Mouse (Mus musculus): ENCODE measurements around the gene Ccdc125.

Gene Ccdc125

DNA sequence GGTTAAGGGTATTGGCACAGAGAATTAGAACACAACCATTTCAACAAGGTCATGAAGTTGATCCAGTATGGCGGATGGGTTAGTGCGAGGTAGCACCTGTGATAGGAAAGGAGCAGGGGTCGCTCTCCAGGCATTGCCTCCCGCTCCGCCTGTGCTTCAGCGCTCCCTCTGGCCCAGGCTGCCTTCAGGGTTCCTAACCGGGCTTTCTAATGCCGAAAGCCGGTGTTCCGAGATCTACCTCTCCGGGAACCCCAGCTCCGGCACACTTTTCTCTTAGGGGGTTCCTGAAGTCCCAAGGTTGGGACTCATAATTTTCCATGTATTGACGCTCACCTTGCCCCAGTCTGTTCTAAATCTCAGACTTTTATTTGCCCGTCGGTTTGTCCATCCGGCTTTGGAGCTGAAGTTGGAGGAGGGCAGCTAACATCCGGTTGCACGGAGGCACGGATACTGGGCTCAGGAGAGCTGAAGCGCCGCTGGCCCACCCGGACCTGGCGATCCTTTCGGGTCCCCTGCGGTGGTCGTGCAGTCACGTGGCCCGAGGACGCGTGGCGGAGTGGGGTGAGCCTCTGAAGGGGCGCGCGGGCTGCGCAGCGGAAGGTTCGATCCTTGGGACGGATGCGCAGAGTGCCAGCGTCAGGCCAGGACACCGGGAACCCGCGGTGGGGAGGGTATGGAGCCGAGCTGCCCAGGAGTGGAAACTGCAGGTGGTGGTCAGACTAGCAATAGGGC is at the start of gene Ccdc125:
Gene Ccdc125, plus strand, starts transcription at position 427 of the 732 bp plus-strand sequence.
- peak; percentile 62 for DNase-seq

DNA sequence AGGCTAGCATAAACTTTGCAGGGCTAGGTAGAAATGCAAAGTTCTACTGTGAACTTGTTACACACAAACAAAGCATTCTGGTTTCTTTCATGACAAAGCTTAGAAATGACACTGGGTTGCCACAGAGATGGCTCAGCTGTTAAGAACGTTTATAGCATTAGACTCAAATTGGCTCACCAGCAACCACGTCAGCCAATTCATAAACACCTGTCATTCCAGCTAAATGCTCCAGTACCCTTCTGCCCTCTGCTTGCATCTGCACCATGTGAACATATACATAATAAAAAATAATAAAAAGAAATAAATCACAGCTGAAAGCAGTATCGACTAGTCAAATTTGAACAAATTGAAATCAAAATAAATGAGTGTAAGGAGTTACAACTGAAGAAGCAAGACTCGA is 47.3 kb upstream of the Ccdc125 start:
- DNase-seq, result no peak

DNA sequence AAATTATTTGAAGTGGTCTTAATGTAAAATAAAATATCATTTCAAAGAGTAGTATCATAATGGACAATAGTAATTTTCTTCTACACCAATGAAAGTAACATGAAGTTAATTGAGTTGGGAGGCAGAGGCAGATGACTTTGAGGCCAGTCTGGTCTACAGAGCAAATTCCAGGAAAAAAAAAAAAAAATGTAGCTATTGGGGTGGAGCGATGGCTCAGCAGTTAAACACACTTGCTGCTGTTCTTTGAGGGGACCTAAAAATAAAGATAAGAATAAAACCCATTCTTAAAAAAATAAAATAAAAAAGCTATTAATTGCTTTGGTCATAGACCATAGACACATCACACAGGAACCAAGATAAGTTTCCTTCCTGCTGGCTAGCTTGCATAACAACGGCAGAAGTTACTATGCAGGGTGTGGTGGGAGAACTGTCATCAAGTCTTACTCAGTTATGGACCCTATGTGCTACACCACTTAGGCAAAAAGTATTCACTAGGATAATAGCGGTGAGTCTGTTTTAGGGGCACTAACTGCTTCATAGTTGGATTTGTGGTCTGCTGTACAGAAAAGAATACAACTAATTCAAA is 35.3 kb upstream of the Ccdc125 start:
- no peak for DNase-seq

DNA sequence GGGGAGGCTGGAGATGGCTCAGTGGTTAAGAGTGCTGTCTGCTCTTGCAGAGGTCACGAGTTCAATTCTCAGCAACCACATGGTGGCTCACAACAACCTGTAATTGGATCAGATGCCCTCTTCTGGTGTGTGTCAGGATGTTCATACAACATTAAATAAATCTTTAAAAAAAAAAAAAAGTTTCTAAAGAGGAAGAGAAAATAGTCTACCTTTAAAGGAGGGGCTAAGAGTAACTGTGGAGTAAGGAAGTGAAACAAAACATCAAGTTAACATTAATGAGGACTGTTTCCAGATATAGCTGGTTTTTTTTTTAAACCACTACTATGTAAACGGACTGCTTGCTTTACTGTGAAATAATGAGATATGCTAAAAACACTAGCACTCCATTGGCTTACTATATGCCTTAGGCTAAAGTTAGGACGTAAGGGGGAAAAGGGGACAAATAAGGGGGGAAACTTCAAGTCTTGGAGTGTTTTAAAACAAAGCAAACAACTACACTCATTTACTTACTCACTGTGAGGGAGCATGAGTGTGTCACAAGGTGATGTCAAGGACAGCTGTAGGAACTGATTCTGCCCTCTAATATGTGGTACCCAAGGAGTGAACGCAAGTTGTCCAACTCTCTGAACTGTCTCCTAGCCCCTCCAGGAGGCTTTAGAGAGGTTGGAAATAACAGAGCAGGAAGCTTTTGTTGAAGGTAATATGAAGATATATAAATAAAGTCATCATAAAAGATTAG is 26.9 kb upstream of the Ccdc125 start:
- DNase-seq, result no peak

DNA sequence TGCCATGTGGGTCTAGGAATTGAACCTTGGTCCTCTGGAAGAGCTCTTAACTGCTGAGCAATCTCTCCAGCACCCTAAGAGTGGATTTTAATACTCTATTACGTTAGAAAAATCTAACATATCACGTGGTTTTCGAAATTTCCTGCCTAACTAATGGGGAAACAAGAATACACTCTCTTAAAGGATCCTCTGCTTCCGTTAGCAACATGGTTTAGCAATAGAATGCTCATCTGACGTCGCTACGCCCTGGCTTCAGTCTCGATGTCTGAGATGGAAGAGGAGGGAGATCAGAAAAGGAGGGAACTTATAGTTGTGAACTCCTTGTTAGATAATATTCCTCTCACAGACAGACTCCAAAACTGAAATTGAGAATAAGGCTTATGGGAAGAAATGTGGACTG is 21.3 kb upstream of the Ccdc125 start:
- no peak for DNase-seq

DNA sequence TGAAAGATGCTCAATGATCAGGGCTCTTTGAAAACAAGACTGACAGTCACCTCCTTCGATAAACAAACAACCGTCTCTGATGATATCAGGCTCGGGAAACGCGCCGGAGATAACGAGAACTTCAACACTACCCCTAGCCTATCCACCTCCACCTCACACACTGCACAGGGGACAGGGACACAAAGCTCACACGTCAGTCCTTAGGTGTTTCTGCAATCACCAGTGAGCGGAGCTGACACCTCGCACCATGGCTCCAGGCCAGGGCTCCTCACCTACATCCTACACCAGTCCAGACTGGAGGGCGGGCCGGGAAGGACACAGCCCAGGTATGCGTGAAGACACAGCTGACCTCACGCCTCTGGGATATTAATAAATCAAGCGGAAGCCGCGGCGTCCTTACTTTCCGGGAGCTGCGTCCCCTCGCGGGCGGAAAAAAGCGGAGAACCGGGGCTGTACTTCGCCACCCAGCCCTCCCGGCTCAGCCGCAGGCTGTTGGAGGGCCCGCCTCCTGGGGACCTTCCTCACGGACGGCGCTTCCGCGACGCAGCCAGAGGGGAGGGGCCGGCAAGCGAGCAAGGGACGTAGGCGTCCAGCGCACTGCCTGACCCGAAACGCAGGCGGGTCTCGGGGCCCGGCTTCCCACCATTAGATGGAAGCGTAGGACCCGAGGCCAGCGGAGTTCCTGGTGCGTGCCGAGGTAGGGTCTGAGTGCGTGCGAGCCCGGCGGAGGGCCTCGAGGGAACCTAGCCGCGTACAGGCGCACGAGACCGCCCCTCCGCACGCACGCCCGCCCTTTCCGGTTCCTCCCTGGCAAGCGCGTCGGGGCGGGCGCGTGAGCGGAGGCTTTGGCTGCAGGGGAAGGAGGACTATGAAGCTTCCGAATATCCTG is 18.7 kb upstream of the Ccdc125 start, which contains the start of the genes Ak6 and Rad17:
Gene Ak6, plus strand, starts transcription at position 430 of the 889 bp plus-strand sequence.
Gene Rad17, minus strand, starts transcription at position 502 of the 889 bp plus-strand sequence.
- peak; percentile 98 for DNase-seq

DNA sequence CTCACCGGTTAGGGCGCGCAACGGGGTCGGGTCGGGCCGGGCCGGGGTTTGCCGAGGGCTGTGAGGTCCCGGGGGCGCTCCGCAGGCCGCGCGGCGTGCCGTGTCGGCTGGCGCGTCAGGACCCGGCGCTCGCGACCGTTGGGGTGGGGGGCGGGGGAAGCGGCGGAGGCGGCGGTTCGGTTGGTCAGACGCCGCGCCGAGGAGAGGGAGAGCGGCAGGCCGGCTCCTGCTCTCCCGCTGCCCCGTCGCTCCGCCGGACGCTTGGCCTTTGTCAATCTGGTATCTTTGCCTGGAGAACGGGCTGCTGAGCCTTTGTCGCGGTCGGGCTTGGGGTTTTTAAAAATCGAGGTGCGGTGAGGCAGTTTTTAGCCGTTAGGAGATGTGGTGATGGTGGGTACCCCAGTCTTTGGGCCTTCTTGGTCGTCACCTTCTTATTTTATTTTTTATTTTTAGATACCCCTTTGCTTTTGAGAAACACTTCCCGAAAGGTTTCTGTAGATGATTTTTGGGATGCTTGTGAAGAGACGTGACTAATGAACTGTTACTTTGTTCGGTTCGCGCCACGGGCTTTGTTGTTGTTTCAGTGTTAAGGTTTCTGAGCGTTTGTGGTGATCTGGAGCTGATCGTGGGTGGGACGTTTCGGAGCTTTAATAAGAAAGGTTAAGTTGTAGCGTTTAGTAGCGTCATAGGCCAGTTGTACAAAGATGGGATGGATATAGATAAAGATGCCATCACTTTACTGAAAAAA is 17.9 kb upstream of the Ccdc125 start, which contains the start of gene Taf9:
Gene Taf9, plus strand, starts transcription at position 141 of the 748 bp plus-strand sequence.
- no peak for DNase-seq

DNA sequence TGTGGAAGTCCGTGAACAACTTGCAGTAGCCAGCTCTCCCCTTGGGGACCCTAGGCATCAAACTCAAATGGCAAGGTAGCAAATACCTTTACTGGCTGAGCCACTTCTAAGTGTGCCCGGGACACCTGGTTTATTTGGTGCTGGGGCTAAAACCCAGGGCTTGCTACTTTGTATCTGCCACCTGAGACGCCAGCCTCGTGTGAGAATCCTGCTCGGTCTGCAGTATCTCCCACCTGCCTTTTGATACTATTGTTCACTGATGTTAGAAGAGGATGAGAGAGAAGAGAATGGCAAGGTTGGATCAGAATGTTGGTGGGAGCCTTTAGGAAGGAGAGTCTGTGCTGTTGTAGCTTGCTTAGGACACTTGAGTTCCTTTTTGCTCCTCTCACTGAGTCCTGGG is 11.4 kb upstream of the Ccdc125 start:
- DNase-seq, result no peak

DNA sequence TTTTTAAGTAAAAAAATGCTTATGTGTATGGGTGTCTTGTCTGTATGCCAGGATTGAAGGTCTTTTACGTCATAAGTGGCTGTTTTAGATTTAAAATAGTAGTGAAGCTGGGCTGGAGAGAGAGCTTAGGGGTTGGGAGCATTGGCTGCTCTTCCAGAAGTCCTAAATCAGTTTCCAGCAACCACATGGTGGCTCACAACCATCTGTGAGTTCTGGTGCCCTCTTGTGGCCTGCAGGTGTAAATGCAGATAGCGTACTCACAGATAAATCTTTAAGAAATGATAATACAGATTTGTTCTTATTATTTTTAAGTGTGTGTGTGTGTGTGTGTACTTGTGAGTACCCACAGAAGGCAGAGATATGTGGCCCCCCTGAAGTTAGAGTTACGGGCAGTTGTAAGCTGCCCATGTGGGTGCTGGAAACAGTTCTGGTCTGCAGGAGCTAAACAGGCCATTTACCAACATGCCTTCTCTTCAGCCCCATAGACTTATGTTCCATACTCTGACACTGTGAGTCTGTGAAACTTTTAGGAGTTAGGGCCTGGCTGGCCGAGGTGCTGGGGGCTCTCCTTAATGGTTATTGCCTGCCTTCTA is 9.6 kb upstream of the Ccdc125 start:
- peak; percentile 76 for DNase-seq

DNA sequence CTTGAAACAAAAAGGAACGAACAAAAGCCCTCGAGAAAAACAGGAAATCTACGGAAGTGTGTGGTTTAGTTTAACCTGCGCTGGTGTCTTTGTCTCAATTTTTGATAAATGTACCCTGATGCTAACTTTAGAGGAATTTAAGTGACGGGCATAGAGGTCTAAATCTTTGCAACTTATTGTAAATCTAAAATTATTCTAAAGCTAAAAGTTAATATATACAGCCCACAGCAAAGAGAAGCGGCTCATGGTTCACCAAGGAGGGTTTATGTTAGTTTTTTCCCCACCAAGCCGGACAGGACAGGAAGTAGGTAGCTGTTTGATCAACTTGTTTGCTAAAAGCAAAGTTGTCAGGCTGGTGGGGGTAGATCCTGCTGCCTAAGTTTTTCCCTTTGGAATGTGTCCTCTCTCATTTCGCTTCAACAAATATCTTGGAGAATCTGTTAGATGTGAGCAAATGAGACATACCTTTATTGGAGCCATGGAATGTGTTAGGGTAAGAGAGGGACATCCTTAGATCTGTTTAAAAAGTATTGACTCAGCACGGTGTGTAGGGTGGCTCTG is 744 bp downstream of the Ccdc125 start:
- DNase-seq, result no peak

DNA sequence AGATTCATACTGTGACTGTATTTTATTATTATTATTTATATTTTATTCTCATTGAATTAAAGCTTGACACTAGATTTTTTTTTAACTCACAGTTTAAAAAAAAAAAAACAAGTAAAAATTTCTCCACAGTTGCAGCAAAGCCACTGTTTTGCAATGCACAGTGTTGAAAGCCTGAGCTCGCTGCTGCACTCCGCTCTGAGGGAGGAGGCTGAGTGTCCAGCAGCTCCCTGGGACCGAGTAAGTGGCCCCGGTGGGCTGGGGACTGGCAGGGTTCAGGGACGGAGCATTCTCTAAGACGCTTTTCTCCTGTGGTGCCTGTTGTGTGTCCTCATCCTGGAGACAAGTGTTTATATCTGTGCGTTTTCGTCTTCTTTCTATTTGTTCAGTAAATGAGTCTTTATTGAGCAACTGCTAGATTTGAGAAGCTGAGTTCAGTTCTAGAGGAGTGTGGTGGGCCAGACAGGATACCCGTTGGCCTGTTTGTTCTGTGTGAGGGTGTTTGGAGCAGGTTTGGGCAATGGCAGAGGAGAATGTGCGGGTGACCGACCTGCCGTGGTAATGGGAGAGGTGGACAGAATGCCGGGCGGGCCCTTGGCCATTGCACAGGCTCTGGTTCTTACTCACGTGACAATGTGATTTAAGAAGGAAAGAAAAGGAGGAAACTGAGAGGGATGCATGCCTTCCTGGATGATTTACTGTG is 6.6 kb downstream of the Ccdc125 start:
- no peak for DNase-seq

DNA sequence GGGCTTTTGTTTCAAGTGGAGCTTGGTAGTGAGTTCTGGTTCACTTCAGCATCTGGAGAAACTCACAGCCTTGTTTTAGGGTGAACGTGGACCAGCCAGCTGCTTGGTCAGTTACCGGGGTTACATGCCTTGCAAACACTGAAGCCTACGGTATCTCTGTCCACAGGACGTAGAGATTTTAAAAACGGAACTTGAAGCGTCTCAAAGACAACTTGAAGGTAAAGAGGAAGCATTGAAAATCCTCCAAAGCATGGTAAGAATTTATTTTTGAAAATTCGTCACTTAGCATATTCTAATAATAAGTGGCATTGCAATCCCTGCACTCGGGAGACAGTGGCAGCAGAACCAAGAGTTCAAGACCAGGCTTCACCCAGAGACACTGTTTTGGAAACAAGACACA is 12.1 kb downstream of the Ccdc125 start:
- no peak for DNase-seq

DNA sequence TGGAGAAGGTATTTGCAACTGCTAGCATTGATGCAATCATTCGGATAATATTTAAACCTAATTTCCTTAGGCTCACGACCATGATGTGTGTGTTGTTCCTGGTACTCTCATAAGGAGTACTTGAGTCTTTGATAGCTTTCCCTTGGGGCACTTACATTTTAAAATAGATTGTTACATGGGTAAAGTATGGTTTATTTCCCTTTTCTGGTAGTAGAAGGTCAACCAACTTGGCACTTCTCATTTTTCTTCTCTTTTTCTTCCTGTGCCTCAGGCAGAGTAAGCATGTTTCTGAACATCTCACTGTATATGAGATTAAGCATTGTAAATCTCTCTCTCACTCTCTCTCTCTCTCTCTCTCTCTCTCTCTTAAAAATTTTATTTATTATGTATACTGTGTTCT is 13.3 kb downstream of the Ccdc125 start:
- no peak for DNase-seq

DNA sequence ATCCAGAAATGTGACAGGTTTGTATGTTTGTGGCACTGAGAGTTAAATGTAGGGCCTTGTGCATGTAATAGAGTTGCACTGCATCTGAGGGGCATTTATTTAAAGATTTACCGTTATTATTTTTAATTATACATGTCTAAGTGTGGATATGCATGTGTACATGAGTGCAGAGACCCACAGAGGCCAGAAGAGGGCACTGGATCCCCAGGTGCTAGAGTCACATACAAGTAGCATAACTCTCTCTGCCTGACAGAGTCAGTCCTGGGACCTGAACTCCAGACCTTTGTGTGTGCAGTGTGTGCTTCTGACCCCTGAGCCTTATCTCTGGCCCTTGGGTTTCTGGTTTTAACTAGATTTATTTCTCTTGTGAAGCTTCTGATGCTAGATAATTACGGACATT is 14.8 kb downstream of the Ccdc125 start:
- DNase-seq, result no peak

DNA sequence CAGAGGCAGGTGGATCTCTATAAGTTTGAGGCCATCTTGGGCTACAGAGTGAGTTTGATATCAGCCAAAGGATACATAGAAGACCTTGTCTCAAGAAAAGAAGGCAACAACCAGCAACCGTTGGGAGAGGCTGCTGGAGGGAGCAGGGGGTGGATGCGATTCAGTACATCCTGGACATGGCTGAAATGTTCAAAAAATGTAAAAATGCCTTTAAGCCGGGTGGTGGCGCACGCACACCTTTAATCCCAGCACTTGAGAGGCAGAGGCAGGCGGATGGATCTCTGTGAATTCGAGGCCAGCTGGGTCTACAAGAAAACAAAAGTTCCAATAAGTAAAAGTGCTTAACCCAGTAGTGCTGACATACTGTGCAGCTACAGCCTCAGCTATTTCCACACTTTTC is 18.0 kb downstream of the Ccdc125 start:
- no peak for DNase-seq

DNA sequence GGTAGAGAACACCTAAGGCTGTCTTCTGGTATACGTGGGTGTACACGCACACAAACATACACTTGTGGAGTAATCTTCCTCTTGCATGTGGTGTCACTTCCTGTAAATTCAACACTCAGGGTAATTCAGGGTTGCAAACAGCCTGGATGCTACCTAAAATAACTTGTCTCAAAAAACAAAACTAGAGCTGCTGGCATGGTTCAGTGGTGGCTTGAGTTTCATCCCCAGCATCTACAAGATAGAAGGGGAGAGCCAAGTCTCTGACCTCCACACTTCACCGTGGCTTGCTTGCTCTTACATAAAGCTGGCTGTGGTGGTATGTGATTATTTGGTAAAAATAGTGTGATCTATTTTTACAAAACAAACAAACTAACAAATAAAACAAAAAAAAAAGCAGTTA is 28.0 kb downstream of the Ccdc125 start:
- DNase-seq, result no peak

DNA sequence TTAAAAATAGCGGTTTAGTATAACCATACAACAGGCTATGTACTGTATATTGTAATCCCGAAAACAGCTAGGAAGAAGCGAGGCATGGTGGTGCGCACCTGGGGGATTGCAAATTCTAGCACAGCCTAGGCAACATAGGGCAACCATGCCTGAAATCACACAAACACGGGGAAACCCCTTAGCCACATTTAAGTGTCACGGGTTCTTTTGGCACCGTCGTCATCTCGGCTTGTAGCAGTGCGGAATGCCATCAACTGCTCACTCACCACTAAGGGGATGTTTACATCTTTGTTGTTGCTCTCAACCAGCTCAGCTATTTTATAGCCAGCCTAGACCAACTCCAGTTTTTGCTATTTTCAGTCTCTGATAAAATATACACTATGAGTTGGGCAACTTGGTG is 29.3 kb downstream of the Ccdc125 start:
- no peak for DNase-seq

DNA sequence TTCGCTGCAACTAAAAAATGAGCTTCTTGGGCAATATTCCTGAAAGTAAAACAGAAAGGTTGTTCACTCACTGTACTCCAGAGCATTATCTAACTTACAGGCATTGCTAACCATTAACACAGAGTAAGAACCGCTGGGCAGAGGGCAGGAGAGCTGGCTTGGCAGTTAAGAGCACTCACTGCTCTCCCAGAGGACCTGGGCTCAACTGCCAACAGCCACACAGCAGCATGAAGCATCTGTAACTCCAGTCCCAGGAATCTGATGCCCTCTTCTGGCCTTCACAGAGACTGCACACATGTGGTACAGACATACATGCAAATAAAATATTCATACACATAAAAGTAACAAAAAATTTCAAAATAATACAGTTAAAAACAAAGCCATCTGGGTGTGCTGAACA is 34.0 kb downstream of the Ccdc125 start:
- peak; percentile 45 for DNase-seq

DNA sequence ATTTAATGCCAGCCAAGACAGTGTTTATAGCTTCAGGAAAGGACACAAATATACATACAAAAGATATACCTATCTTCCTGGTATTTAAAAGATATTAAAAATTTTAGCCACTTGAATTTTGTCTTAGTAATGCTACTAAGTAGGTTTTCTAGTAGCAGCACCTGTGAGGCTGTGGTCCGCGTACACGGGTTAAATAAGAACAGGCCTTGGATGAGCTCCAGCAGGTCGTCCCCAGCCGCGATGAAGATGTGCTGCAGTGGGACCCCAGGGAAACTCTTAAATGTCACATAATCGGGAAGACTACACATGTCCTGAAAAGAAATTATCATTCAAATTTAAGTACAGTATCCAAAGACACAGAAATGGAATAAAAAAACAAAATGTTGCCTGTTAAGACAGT is 36.7 kb downstream of the Ccdc125 start:
- no peak for DNase-seq

DNA sequence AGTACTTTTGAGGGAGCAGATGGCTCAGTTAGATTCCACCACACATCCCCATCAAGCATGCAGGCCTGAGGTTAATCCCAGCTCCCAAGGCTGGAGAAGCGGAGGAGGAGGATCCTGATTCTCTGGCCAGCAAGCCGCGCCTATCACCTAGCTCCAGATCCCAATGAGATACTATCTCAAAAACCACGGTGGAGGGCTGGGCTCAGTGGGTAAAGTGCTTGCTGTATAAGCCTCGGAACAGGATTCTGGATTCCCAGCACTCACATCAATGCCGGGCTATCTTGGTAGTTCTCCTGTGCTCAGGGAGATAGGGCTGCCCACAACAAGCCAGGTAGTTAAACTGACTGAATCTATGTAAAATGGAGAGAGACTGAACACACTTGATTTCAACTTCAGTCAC is 46.0 kb downstream of the Ccdc125 start:
- DNase-seq, result no peak

DNA sequence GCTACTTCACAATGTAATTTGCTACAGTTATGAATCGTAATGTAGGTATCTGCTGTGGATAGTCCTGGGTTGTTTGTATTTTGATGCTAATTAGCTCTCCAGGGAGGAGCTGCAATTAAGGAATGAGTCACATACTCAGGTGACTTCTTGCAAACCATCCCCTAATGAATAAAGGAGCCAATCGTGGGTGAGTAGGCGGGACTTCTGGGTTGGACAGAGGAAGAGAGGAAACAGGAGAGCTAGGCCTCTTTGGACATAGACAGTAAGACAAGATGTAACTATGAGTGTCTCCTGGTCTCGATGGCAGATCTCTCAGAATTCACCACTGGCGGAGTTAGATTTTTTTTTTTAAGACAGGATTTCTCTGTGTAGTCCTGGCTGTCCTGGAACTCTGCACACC is 52.1 kb downstream of the Ccdc125 start:
- no peak for DNase-seq
